Mouse (Mus musculus) hindlimb bud, embryonic 11.5 days (tissue): ENCODE measurements at regions not wholly inside any gene's neighbourhood (a gene's known extent, or its start where the extent isn't known, plus 50 kb on each side); places are given as distances from the start of the nearest gene placed in this dataset.

Experiments
- DNase-seq: peaks from one replicate; pipeline ENCODE4 v3.0.0-alpha.2; 2012; ENCODE audit warnings: low read depth, low spot score; ENCODE audit errors: extremely low spot score

GRCm38 (mm10) chr15:51391352-51391751 lies 2493.4 kb upstream of the Gm7489 start:
- DNase-seq: no peak

- peak; percentile 3 for DNase-seq
These were observed 2492.0 kb upstream of the Gm7489 start for GRCm38 (mm10) chr15:51392449-51393405.

- no peak for DNase-seq
These were observed 2488.7 kb upstream of the Gm7489 start for GRCm38 (mm10) chr15:51395961-51396360.

GRCm38 (mm10) chr15:51403581-51403980 lies 2481.1 kb upstream of the Gm7489 start:
- DNase-seq: no peak

GRCm38 (mm10) chr15:51409791-51410308 lies 2474.9 kb upstream of the Gm7489 start:
- DNase-seq: no peak

- DNase-seq: no peak
These were observed 2472.7 kb upstream of the Gm7489 start for GRCm38 (mm10) chr15:51411966-51412365.

- no peak for DNase-seq
These were observed 2442.1 kb upstream of the Gm7489 start for GRCm38 (mm10) chr15:51442606-51443005.

- no peak for DNase-seq
These were observed 2414.8 kb upstream of the Gm7489 start for GRCm38 (mm10) chr15:51469895-51470294.

GRCm38 (mm10) chr15:51471143-51471542 lies 2413.6 kb upstream of the Gm7489 start:
- DNase-seq: no peak

- DNase-seq: no peak
These were observed 2412.7 kb upstream of the Gm7489 start for GRCm38 (mm10) chr15:51472049-51472448.

- DNase-seq: no peak
These were observed 2402.8 kb upstream of the Gm7489 start for GRCm38 (mm10) chr15:51481856-51482255.

GRCm38 (mm10) chr15:51484207-51484606 lies 2400.5 kb upstream of the Gm7489 start:
- no peak for DNase-seq

GRCm38 (mm10) chr15:51485554-51485953 lies 2399.2 kb upstream of the Gm7489 start:
- no peak for DNase-seq

- DNase-seq: no peak
These were observed 2382.5 kb upstream of the Gm7489 start for GRCm38 (mm10) chr15:51502058-51502741.

- no peak for DNase-seq
These were observed 2381.9 kb upstream of the Gm7489 start for GRCm38 (mm10) chr15:51502742-51503270.

- no peak for DNase-seq
These were observed 2381.4 kb upstream of the Gm7489 start for GRCm38 (mm10) chr15:51503341-51503740.

- no peak for DNase-seq
These were observed 2380.5 kb upstream of the Gm7489 start for GRCm38 (mm10) chr15:51504016-51504760.

- no peak for DNase-seq
These were observed 2379.9 kb upstream of the Gm7489 start for GRCm38 (mm10) chr15:51504789-51505188.

- DNase-seq: no peak
These were observed 2377.6 kb upstream of the Gm7489 start for GRCm38 (mm10) chr15:51507126-51507525.

GRCm38 (mm10) chr15:51511319-51511718 lies 2373.4 kb upstream of the Gm7489 start:
- no peak for DNase-seq

GRCm38 (mm10) chr15:51536317-51536716 lies 2348.4 kb upstream of the Gm7489 start:
- DNase-seq: no peak
